In genomic region chr4:129928949-129929348, GRCm38 (mm10) we compare ENCODE assay signal across 8 mouse cellular contexts. TPM values are rescaled to one million over a fixed set of nuclear protein-coding genes. Genes with fewer than 3 reads are reported as not detected.
DNase-seq lines count a peak whose midpoint lies in the region; ATAC-seq and TF ChIP-seq lines count a peak whose summit lies in the region.

Spocd1 (plus strand) TSS chr4:129929249.

- no peak for TF ChIP-seq CTCF in heart, adult 2 months (IDR thresholded peaks at IDR 0.05)
- TF ChIP-seq CTCF in testis, adult 2 months (IDR thresholded peaks at IDR 0.05; ENCODE audit: control insufficient read depth, insufficient read depth, insufficient replicate concordance, low read depth, low read length), result no peak

- H3K36me3 ChIP-seq in heart, adult 2 months (ENCODE audit: control insufficient read depth, insufficient read depth, low read length), result no peaks in the 10 kb centered on the region
- no peaks in the 10 kb centered on the region for H3K36me3 ChIP-seq in testis, adult 2 months (ENCODE audit: control insufficient read depth, insufficient read depth, low read length)
- no peaks in the 10 kb centered on the region for H3K36me3 ChIP-seq in liver, embryonic 15.5 days (replicated peaks)

- peak within 1 kb of the TSS; percentile 29; the same call in 1 of the 2 replicates for H3K4me3 ChIP-seq in heart, adult 2 months
- H3K4me3 ChIP-seq in testis, adult 2 months (ENCODE audit: control insufficient read depth, low read depth, low read length), result peak within 1 kb of the TSS; percentile 25
- peak within 1 kb of the TSS; percentile 18; the same call in 1 of the 2 replicates for H3K4me3 ChIP-seq in liver, embryonic 15.5 days (replicated peaks)

- no peak for TF ChIP-seq EP300 in heart, adult 2 months (IDR thresholded peaks at IDR 0.05; ENCODE audit: insufficient read depth, low read depth, low read length)

- no peaks in the 10 kb centered on the region for H3K27me3 ChIP-seq in heart, adult 2 months (ENCODE audit: control insufficient read depth, insufficient read depth, low read length)
- no peaks in the 10 kb centered on the region for H3K27me3 ChIP-seq in testis, adult 2 months (ENCODE audit: control insufficient read depth, insufficient read depth, low read length)
- no peaks in the 10 kb centered on the region for H3K27me3 ChIP-seq in liver, embryonic 15.5 days

- no peak for TF ChIP-seq POLR2A in heart, adult 2 months (IDR thresholded peaks at IDR 0.05; ENCODE audit: insufficient read depth, low read depth, low read length)
- no peak for TF ChIP-seq POLR2A in testis, adult 2 months (IDR thresholded peaks at IDR 0.05; ENCODE audit: control insufficient read depth, low read depth, low read length)

- DNase-seq in heart, adult 2 months, result no peak
- no peak for DNase-seq in heart, adult 9 months (ENCODE audit: low spot score in 2 of 2)
- DNase-seq in testis, postnatal 10 days (ENCODE audit: low spot score), result no peak
- no peak for DNase-seq in cerebellum, adult 8-10 months
- DNase-seq in layer of hippocampus, adult 9-11 months, result no peak
- no peak for DNase-seq in layer of hippocampus, postnatal 10 days (ENCODE audit: low spot score in 2 of 2)

- no peak for ATAC-seq in liver, embryonic 15.5 days (ENCODE audit: insufficient read depth)

- H3K27ac ChIP-seq in heart, adult 2 months, result no peak within 1 kb of the TSS
- no peak within 1 kb of the TSS for H3K27ac ChIP-seq in testis, adult 2 months (ENCODE audit: control insufficient read depth, insufficient read depth, low read depth, low read length)
- no peak within 1 kb of the TSS for H3K27ac ChIP-seq in liver, embryonic 15.5 days (replicated peaks)

- peaks cover 3% of the 10 kb centered on the region; the same call in 1 of the 2 replicates for H3K9me3 ChIP-seq in liver, embryonic 15.5 days (replicated peaks)

- peaks cover 2% of the 10 kb centered on the region; the same call in 1 of the 2 replicates for H3K4me1 ChIP-seq in heart, adult 2 months (ENCODE audit: control insufficient read depth, insufficient read depth, low read length)
- peaks cover 7% of the 10 kb centered on the region for H3K4me1 ChIP-seq in testis, adult 2 months (ENCODE audit: control insufficient read depth, insufficient read depth, low read length)
- H3K4me1 ChIP-seq in liver, embryonic 15.5 days (replicated peaks), result peaks cover 13% of the 10 kb centered on the region

- intact Hi-C loops in heart, adult 2 months (cut with DNase I), result loop anchor here (1.0 to 5.0 kb wide), 3 partner anchors 52 to 228 kb away; no protein-coding TSS in a partner anchor

- 50% methylated on average over 4 of the region's 4 CpGs for WGBS in heart, adult 2 months
- WGBS in liver, embryonic 15.5 days (ENCODE audit: insufficient replicate concordance), result 42% methylated on average over 4 of the region's 4 CpGs

- H3K4me2 ChIP-seq in liver, embryonic 15.5 days, result peak within 1 kb of the TSS; percentile 56

- H3K79me2 ChIP-seq in heart, adult 2 months (replicated peaks; ENCODE audit: control insufficient read depth, insufficient read depth, low read length), result no peaks in the 10 kb centered on the region

- H3K9ac ChIP-seq in heart, adult 2 months (ENCODE audit: low read depth, low read length), result no peak within 1 kb of the TSS
- no peak within 1 kb of the TSS for H3K9ac ChIP-seq in liver, embryonic 15.5 days

RNA-seq across cellular contexts. Expression of gene Spocd1, which starts in this region (rescaled TPM):
- under 1 TPM in 1 of 2 experiments, not detected in 1; 0.07 TPM for total RNA-seq in heart, adult 2 months (2021)
- not detected in 2 replicates for polyA plus RNA-seq in heart, adult 2 months (2012; rRNA removed)
- polyA plus RNA-seq in testis, adult 2 months (2012; rRNA removed), result 5.1 and 5.4 TPM in 2 replicates
- not detected in 2 replicates for polyA plus RNA-seq in liver, embryonic 15.5 days (2015; fragmentation: Nextera tagmentation; extraction: Ambion mirVana)
- total RNA-seq in layer of hippocampus, postnatal 10 days (2021), result under 1 TPM; 0.18 to 0.48 TPM
